Mouse (Mus musculus) urinary bladder, postnatal 36 days (tissue): Measurements from ENCODE around the gene Clk3.

ENCODE experiments used
- DNase-seq, 2 experiments: peaks; one replicate each; pipeline ENCODE4 v3.0.0; 2022; ENCODE audit warnings: low spot score in 2 of 2, mixed read lengths in 1 of 2

Clk3 gene

GRCm38 (mm10) chr9:57770836-57771235 lies 5.2 kb upstream of the Clk3 start:
- no peak for DNase-seq

- no peak for DNase-seq
Observed at GRCm38 (mm10) chr9:57770214-57770613, 4.6 kb upstream of the Clk3 start.

- no peak for DNase-seq
Observed at GRCm38 (mm10) chr9:57769539-57770069, 3.9 kb upstream of the Clk3 start.

GRCm38 (mm10) chr9:57767231-57767630 lies 1.6 kb upstream of the Clk3 start:
- DNase-seq: no peak

- no peak for DNase-seq
Observed at GRCm38 (mm10) chr9:57766431-57766830, 771 bp upstream of the Clk3 start.

- DNase-seq: peak; percentile 91 to 95
Observed at GRCm38 (mm10) chr9:57764974-57765363, 691 bp downstream of the Clk3 start.

- peak; percentile 28 to 61 for DNase-seq
Observed at GRCm38 (mm10) chr9:57764147-57764973, 1.3 kb downstream of the Clk3 start.

GRCm38 (mm10) chr9:57762563-57762991 lies 3.1 kb downstream of the Clk3 start:
- peak; percentile 33 to 40 for DNase-seq

- no peak for DNase-seq
Observed at GRCm38 (mm10) chr9:57761563-57762551, 3.8 kb downstream of the Clk3 start.

- DNase-seq: no peak
Observed at GRCm38 (mm10) chr9:57760416-57761146, 5.1 kb downstream of the Clk3 start.

- DNase-seq: peak; percentile 40 to 73
Observed at GRCm38 (mm10) chr9:57759289-57759688, 6.4 kb downstream of the Clk3 start.

- DNase-seq: no peak
Observed at GRCm38 (mm10) chr9:57758528-57758927, 7.1 kb downstream of the Clk3 start.

GRCm38 (mm10) chr9:57757578-57757977 lies 8.1 kb downstream of the Clk3 start:
- DNase-seq: no peak

- no peak for DNase-seq
Observed at GRCm38 (mm10) chr9:57750901-57751300, 14.8 kb downstream of the Clk3 start.

- no peak for DNase-seq
Observed at GRCm38 (mm10) chr9:57748831-57749230, 16.8 kb downstream of the Clk3 start.

GRCm38 (mm10) chr9:57748137-57748536 lies 17.5 kb downstream of the Clk3 start:
- DNase-seq: no peak

GRCm38 (mm10) chr9:57747067-57747466 lies 18.6 kb downstream of the Clk3 start:
- no peak for DNase-seq

- DNase-seq: peak in 1 of 2 experiments; percentile 40
Observed at GRCm38 (mm10) chr9:57744462-57745091, 21.1 kb downstream of the Clk3 start.

- no peak for DNase-seq
Observed at GRCm38 (mm10) chr9:57739863-57740262, 25.8 kb downstream of the Clk3 start.

GRCm38 (mm10) chr9:57733606-57734005 lies 32.1 kb downstream of the Clk3 start:
- no peak for DNase-seq

GRCm38 (mm10) chr9:57728312-57728711 lies 37.3 kb downstream of the Clk3 start:
- DNase-seq: no peak
